Mouse (Mus musculus): ENCODE measurements around the gene Chchd2. TPM values are rescaled to one million over a fixed set of nuclear protein-coding genes. Genes with fewer than 3 reads are reported as not detected.
A peak's percentile ranks its signal among the peaks of the same experiment; 100 is the strongest.

The Chchd2 gene
- polyA plus RNA-seq, 1 experiment: 2,208 TPM

DNA sequence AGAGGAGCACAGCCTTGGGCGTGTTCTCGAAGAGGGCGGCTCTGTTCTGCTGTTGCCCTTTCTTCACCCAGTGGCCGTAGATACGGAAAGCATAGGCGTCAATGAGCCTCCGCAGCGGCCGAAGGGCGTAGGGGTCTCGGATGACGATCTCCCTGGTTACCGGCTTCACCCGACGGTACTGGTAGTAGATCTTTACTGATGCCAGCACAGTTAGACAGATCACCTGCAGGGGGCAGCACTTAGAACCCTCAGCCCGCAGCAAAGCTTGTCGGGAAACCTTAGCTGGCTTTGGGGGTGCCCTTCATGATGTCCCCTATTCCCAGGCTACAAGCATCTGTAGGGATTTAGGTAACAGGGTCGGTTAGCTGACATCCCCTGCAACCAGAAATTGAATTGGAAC is 22.8 kb downstream of the Chchd2 start:
- Histone ChIP-seq H3K27me3 (ENCODE audit: control insufficient read depth, insufficient read depth, low read length) (no peaks in the 10 kb centered on the region), H3K36me3 (ENCODE audit: control insufficient read depth, insufficient read depth, low read length) (peaks cover 3% of the 10 kb centered on the region), H3K4me1 (ENCODE audit: control insufficient read depth, insufficient read depth, insufficient read length, low read length) (0 out of 2 replicates have a peak, but pooled peaks cover 4% of the 10 kb centered on the region), H3K27ac (ENCODE audit: insufficient read depth, low read depth, low read length) (no peak overlapping the region), H3K4me3 (ENCODE audit: low read depth, low read length) (no peak overlapping the region)
- peak; percentile 49; the same call in 1 of the 2 replicates for TF ChIP-seq CTCF (IDR thresholded peaks at IDR 0.05; ENCODE audit: extremely low read depth, insufficient read length, insufficient replicate concordance, low read depth, low read length)
- TF ChIP-seq POLR2A (IDR thresholded peaks at IDR 0.05; ENCODE audit: low read depth, low read length): no peak
- 12% methylated on average over 18 of the region's 18 CpGs for WGBS

DNA sequence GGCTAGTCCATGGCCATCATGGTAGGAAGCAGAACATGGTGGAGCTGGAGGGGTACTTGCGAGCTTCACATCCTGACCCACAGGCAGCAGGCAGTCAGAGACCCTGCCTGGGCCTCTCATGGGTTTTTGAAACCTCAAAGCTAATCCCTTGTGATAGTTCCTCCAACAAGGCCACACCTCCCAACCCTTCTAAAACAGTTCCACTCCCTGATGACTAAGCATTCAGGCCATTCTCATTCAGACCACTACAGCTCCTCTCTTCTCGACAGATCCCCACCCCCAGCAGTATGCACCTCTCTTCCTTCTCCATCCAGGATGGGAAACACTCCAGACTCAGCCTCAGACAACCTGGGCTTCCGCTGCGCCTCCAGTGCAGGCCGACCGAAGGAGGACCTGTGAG is 24.9 kb downstream of the Chchd2 start:
- TF ChIP-seq POLR2A (IDR thresholded peaks at IDR 0.05; ENCODE audit: low read depth, low read length) (no peak), CTCF (IDR thresholded peaks at IDR 0.05; ENCODE audit: extremely low read depth, insufficient read length, insufficient replicate concordance, low read depth, low read length) (no peak)
- Histone ChIP-seq H3K4me1 (ENCODE audit: control insufficient read depth, insufficient read depth, insufficient read length, low read length) (0 out of 2 replicates have a peak, but pooled peaks cover 4% of the 10 kb centered on the region), H3K4me3 (ENCODE audit: low read depth, low read length) (no peak overlapping the region), H3K27me3 (ENCODE audit: control insufficient read depth, insufficient read depth, low read length) (no peaks in the 10 kb centered on the region), H3K36me3 (ENCODE audit: control insufficient read depth, insufficient read depth, low read length) (peaks cover 3% of the 10 kb centered on the region), H3K27ac (ENCODE audit: insufficient read depth, low read depth, low read length) (no peak overlapping the region)
- WGBS: 97% methylated on average over 6 of the region's 6 CpGs

DNA sequence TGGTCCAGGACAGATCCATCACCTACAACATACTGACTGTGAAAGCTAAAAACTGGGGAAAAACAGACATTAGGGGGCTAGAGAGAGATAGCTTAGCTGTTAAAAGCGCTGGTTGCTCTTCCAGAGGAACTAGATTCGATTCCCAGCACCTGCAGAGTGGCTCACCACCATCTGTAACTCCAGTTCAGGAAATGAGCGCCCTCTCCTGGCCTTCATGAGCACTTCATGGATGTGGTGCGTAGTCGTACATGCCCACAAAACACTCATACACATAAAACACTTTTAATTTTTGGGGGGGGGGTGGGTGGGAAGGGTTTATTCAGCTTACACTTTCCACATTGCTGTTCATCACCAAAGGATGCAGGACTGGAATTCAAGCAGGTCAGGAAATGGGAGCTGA is 30.9 kb downstream of the Chchd2 start:
- no peaks in the 10 kb centered on the region for H3K27me3 ChIP-seq (ENCODE audit: control insufficient read depth, insufficient read depth, low read length)
- no peak overlapping the region for H3K4me3 ChIP-seq (ENCODE audit: low read depth, low read length)
- TF ChIP-seq CTCF (IDR thresholded peaks at IDR 0.05; ENCODE audit: extremely low read depth, insufficient read length, insufficient replicate concordance, low read depth, low read length): no peak
- TF ChIP-seq POLR2A (IDR thresholded peaks at IDR 0.05; ENCODE audit: low read depth, low read length): no peak
- no peak overlapping the region for H3K27ac ChIP-seq (ENCODE audit: insufficient read depth, low read depth, low read length)
- peaks cover 14% of the 10 kb centered on the region for H3K36me3 ChIP-seq (ENCODE audit: control insufficient read depth, insufficient read depth, low read length)
- no peaks in the 10 kb centered on the region for H3K4me1 ChIP-seq (ENCODE audit: control insufficient read depth, insufficient read depth, insufficient read length, low read length)
- WGBS: 90% methylated on average over 5 of the region's 5 CpGs

DNA sequence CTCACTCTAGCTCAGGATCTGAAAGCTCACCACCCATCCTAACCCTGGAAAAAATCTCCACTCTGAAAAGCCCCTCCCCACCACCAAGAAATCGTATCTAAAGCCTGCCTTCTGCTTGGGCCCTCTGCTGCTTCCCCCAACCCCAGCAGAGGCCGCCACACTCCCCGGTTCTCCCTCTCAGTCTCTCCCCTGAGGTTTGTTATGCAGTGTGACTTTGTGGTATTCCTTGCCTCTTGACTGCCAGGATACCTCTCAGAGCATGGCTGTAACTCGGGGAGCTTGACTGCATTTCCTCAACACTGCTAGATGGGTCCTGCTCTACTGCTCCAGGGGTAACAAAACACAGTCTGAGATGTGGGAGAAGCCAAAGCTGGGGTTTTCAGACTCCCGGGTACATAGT is 32.1 kb downstream of the Chchd2 start:
- TF ChIP-seq CTCF (IDR thresholded peaks at IDR 0.05; ENCODE audit: extremely low read depth, insufficient read length, insufficient replicate concordance, low read depth, low read length) (no peak), POLR2A (IDR thresholded peaks at IDR 0.05; ENCODE audit: low read depth, low read length) (no peak)
- Histone ChIP-seq H3K27ac (ENCODE audit: insufficient read depth, low read depth, low read length) (no peak overlapping the region), H3K4me3 (ENCODE audit: low read depth, low read length) (no peak overlapping the region), H3K27me3 (ENCODE audit: control insufficient read depth, insufficient read depth, low read length) (no peaks in the 10 kb centered on the region), H3K4me1 (ENCODE audit: control insufficient read depth, insufficient read depth, insufficient read length, low read length) (no peaks in the 10 kb centered on the region), H3K36me3 (ENCODE audit: control insufficient read depth, insufficient read depth, low read length) (peaks cover 14% of the 10 kb centered on the region)
- 78% methylated on average over 5 of the region's 5 CpGs for WGBS

DNA sequence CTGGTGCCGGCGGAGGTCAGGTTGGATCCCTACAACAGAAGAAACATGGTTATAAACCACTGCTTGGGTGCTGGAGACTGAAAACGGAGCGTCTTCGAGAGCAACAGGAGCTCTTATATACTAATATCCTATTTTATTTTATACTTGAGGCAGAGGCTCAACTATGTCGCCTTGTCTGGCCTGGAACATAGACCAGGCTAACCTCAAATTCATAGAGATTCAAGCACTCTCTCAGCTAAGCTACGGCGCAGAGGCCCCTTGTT is 39.8 kb downstream of the Chchd2 start:
- H3K4me3 ChIP-seq (ENCODE audit: low read depth, low read length): peak overlapping the region; percentile 76
- TF ChIP-seq POLR2A (IDR thresholded peaks at IDR 0.05; ENCODE audit: low read depth, low read length): no peak
- no peak for TF ChIP-seq CTCF (IDR thresholded peaks at IDR 0.05; ENCODE audit: extremely low read depth, insufficient read length, insufficient replicate concordance, low read depth, low read length)

DNA sequence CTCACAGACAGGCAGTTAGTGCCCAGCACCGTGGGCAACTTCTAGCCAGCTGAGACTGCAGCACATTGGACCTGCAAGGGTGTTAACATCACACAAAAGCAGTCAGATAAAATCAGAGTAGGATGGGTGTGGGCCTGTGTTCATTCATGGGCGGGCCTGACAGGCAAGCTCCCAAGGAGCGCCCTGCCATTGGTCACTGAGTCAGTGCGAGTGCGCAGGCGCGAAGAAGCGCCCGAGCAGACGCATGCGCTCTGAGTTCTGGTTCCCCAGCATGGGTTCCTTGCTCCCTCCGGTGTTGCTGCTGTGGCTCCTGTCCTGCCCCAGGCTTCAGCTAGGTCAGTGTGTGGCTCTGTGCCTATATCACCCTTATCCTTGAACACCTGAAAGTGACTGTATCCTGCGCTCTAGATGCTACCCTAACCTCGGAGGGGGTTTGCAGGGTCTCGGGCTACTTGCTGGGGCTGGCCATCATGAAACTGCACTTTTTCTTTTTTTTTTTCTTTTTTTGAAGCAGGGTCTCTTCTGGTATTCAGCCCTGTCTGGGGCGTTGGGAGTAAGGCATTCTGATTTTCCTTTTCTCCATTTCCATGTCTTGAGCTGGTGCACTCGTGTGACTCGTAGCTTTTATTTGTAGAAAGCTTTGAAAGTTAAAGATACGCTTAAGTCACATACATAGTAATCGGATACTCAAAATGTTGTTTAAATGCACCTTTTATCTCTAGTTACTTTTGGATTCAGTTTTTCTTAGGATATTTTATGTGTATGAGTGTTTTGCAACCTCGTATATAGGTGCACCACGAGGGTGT is 40.3 kb downstream of the Chchd2 start, which contains the start of gene Sumf2:
Gene Sumf2 (plus strand): TSS at position 235 of the 806 bp plus-strand sequence.
- Histone ChIP-seq H3K27ac (ENCODE audit: insufficient read depth, low read depth, low read length) (no peak within 1 kb of the TSS), H3K27me3 (ENCODE audit: control insufficient read depth, insufficient read depth, low read length) (no peaks in the 10 kb centered on the region), H3K36me3 (ENCODE audit: control insufficient read depth, insufficient read depth, low read length) (peaks cover 10% of the 10 kb centered on the region), H3K4me3 (ENCODE audit: low read depth, low read length) (peak within 1 kb of the TSS; percentile 76), H3K4me1 (ENCODE audit: control insufficient read depth, insufficient read depth, insufficient read length, low read length) (peaks cover 1% of the 10 kb centered on the region; the same call in 1 of the 2 replicates)
- no peak for TF ChIP-seq CTCF (IDR thresholded peaks at IDR 0.05; ENCODE audit: extremely low read depth, insufficient read length, insufficient replicate concordance, low read depth, low read length)
- peak; percentile 64 for TF ChIP-seq POLR2A (IDR thresholded peaks at IDR 0.05; ENCODE audit: low read depth, low read length)
- under 1% methylated on average over 22 of the region's 22 CpGs for WGBS

More for the DNA sequence above, 39.8 kb downstream of the Chchd2 start:
- H3K27ac ChIP-seq (ENCODE audit: insufficient read depth, low read depth, low read length): no peak overlapping the region
- WGBS: 12% methylated on average over 8 of the region's 8 CpGs
- peaks cover 10% of the 10 kb centered on the region for H3K36me3 ChIP-seq (ENCODE audit: control insufficient read depth, insufficient read depth, low read length)
- no peaks in the 10 kb centered on the region for H3K27me3 ChIP-seq (ENCODE audit: control insufficient read depth, insufficient read depth, low read length)
- H3K4me1 ChIP-seq (ENCODE audit: control insufficient read depth, insufficient read depth, insufficient read length, low read length): peaks cover 1% of the 10 kb centered on the region; the same call in 1 of the 2 replicates

DNA sequence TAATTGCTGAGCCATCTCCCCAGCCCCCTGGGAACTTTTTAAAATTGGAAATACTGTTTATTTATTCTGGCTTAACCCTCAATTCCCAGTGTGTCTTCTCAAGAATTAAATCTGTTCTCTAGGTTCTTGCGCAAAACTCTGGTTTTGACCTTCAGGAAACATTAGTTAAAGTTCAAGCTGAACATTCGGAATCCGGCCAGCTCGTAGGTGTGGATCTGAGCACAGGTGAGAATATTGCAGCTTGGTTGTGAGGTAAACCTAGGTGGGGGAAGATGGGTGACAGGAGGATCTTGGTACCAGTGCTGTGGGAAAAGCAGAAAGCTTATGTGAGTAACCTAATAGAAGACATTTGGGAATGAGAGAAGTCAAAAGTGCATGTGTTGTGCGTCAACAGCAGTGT is 42.4 kb downstream of the Chchd2 start:
- TF ChIP-seq CTCF (IDR thresholded peaks at IDR 0.05; ENCODE audit: extremely low read depth, insufficient read length, insufficient replicate concordance, low read depth, low read length): no peak
- TF ChIP-seq POLR2A (IDR thresholded peaks at IDR 0.05; ENCODE audit: low read depth, low read length): no peak
- WGBS: 88% methylated on average over 5 of the region's 5 CpGs
- Histone ChIP-seq H3K4me1 (ENCODE audit: control insufficient read depth, insufficient read depth, insufficient read length, low read length) (peaks cover 1% of the 10 kb centered on the region; the same call in 1 of the 2 replicates), H3K27me3 (ENCODE audit: control insufficient read depth, insufficient read depth, low read length) (no peaks in the 10 kb centered on the region), H3K36me3 (ENCODE audit: control insufficient read depth, insufficient read depth, low read length) (peaks cover 10% of the 10 kb centered on the region), H3K4me3 (ENCODE audit: low read depth, low read length) (no peak overlapping the region), H3K27ac (ENCODE audit: insufficient read depth, low read depth, low read length) (no peak overlapping the region)

Other genes starting within 250 kb of the Chchd2 start
- gene Zfp11, start 217.4 kb downstream of the Chchd2 start, polyA plus RNA-seq (2012; rRNA removed): 0.19 and 0.39 TPM in 2 replicates
- gene Sept14, start 179.0 kb downstream of the Chchd2 start, polyA plus RNA-seq (2012; rRNA removed): not detected in 2 replicates
- gene Mrps17, start 172.0 kb downstream of the Chchd2 start, polyA plus RNA-seq (2012; rRNA removed): 8.9 and 28.7 TPM in 2 replicates
- 10.3 and 14.9 TPM in 2 replicates for gene Nipsnap2, start 162.4 kb downstream of the Chchd2 start, polyA plus RNA-seq (2012; rRNA removed)
- 4.2 and 10.2 TPM in 2 replicates for gene Psph, start 100.0 kb downstream of the Chchd2 start, polyA plus RNA-seq (2012; rRNA removed)
- gene Sumf2, start 40.5 kb downstream of the Chchd2 start, polyA plus RNA-seq (2012; rRNA removed): 3.7 and 4.1 TPM in 2 replicates
- 0.19 and 0.39 TPM in 2 replicates for gene Zbed5, start 8.3 kb upstream of the Chchd2 start, polyA plus RNA-seq (2012; rRNA removed)
- gene Phkg1, start 11.1 kb upstream of the Chchd2 start, polyA plus RNA-seq (2012; rRNA removed): 0.04 and 0.14 TPM in 2 replicates
- 4.2 and 5.0 TPM in 2 replicates for gene Nupr1l, start 21.1 kb upstream of the Chchd2 start, polyA plus RNA-seq (2012; rRNA removed)
- gene Vkorc1l1, start 54.5 kb upstream of the Chchd2 start, polyA plus RNA-seq (2012; rRNA removed): 8.8 and 11.4 TPM in 2 replicates
- 11.9 and 13.9 TPM in 2 replicates for gene Gusb, start 115.6 kb upstream of the Chchd2 start, polyA plus RNA-seq (2012; rRNA removed)
- gene Asl, start 141.8 kb upstream of the Chchd2 start, polyA plus RNA-seq (2012; rRNA removed): 35.9 and 54.6 TPM in 2 replicates
- 6.6 and 9.7 TPM in 2 replicates for gene Crcp, start 141.8 kb upstream of the Chchd2 start, polyA plus RNA-seq (2012; rRNA removed)
- gene Tpst1, start 185.9 kb upstream of the Chchd2 start, polyA plus RNA-seq (2012; rRNA removed): 4.4 and 4.8 TPM in 2 replicates

Data from small intestine, adult 2 months (tissue).